In the genomic region with DNA sequence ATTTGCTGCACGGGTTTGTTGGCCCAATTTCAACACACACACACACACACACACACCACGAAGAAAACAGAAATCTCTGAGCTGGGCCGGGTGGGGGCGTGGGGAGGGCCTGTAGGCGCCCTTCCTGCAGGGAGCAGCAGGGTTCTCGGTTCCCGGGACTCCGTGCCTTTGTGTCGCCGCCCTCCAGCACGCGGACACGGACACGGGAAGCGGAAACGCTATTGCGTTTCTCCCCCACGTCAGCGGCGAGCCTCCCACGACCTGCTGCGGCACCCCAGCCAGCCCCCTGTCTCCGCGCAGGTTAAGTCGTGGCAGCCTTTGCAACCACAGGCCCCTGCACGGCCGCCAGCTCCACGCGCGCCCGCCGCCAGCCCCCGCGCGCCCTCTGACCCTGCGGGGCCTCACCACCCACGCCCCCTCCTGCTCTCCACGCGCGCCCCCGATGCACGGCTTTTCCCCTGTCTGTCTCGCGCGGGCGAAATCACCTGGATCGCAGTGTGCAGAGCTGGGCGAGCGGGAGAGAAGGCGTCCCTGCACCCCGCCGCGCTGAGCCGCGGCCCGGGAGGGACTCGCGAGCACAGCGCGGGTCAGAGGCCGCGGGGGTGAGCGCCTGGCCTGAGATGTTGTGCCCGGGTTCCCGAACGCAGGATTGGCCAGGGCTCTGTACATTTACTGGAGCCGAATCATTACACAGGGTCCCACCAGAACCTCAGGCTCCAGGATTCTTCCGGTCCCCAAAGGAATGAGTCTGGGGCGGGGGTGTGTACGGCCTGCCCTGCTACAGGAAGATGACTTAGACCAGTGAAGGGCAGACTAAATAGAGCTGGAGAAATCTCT, we compare ENCODE assay signal across 9 mouse cellular contexts. TPM values are rescaled to one million over a fixed set of nuclear protein-coding genes. Genes with fewer than 3 reads are reported as not detected.
DNase-seq lines count a peak whose midpoint lies in the region; ATAC-seq and TF ChIP-seq lines count a peak whose summit lies in the region.
"Had no signal": no experiment of that assay in that cellular context is flagged by ENCODE, and none has a peak within 500 bp of the region (broad histone marks: within the 10 kb centered on the region; RNA-seq: fewer than 3 reads in every experiment).

A gene (minus strand): TSS at position 729 of the 837 bp plus-strand sequence.

- peaks cover 14% of the 10 kb centered on the region; the same call in 1 of the 2 replicates for H3K4me1 ChIP-seq in embryonic facial prominence, embryonic 15.5 days
- peaks cover 16% of the 10 kb centered on the region for H3K4me1 ChIP-seq in heart, embryonic 13.5 days
- H3K4me1 ChIP-seq in kidney, embryonic 15.5 days = peaks cover 35% of the 10 kb centered on the region
- H3K4me1 ChIP-seq in liver, embryonic 11.5 days (replicated peaks; ENCODE audit: control insufficient read depth, insufficient read depth, low read length) = peaks cover 4% of the 10 kb centered on the region; the same call in 1 of the 2 replicates
- H3K4me1 ChIP-seq in midbrain, postnatal 0 days (ENCODE audit: insufficient read depth, low read length) = peaks cover 4% of the 10 kb centered on the region; the same call in 1 of the 2 replicates

- WGBS in embryonic facial prominence, embryonic 15.5 days = under 1% methylated on average over 65 of the region's 70 CpGs
- WGBS in heart, embryonic 13.5 days = under 1% methylated on average over 70 of the region's 70 CpGs
- under 1% methylated on average over 69 of the region's 70 CpGs for WGBS in kidney, embryonic 15.5 days
- WGBS in liver, embryonic 11.5 days = under 1% methylated on average over 70 of the region's 70 CpGs
- WGBS in midbrain, postnatal 0 days = under 1% methylated on average over 59 of the region's 70 CpGs

- ATAC-seq in embryonic facial prominence, embryonic 15.5 days (ENCODE audit: insufficient number of reproducible peaks, low FRiP score, low TSS enrichment, low read depth) = peak; percentile 78; the same call in 1 of the 2 replicates
- ATAC-seq in heart, embryonic 13.5 days (ENCODE audit: extremely low read depth, insufficient number of reproducible peaks, low FRiP score, low TSS enrichment) = peak; percentile 47; the same call in 1 of the 2 replicates
- peak; percentile 89 for ATAC-seq in kidney, embryonic 15.5 days (replicated peaks; ENCODE audit: low FRiP score)
- peak; percentile 76 for ATAC-seq in liver, embryonic 11.5 days (replicated peaks; ENCODE audit: low FRiP score)
- ATAC-seq in midbrain, postnatal 0 days (ENCODE audit: low FRiP score) = peak; percentile 88

- peak within 1 kb of the TSS; percentile 70 for H3K4me3 ChIP-seq in embryonic facial prominence, embryonic 15.5 days (replicated peaks)
- peak within 1 kb of the TSS; percentile 81 for H3K4me3 ChIP-seq in heart, embryonic 13.5 days
- peak within 1 kb of the TSS; percentile 74 for H3K4me3 ChIP-seq in kidney, embryonic 15.5 days (replicated peaks)
- peak within 1 kb of the TSS; percentile 76 for H3K4me3 ChIP-seq in liver, embryonic 11.5 days (ENCODE audit: low read depth, low read length)
- H3K4me3 ChIP-seq in midbrain, postnatal 0 days (ENCODE audit: low read depth, low read length) = peak within 1 kb of the TSS; percentile 64

- peak within 1 kb of the TSS; percentile 88 for H3K9ac ChIP-seq in embryonic facial prominence, embryonic 15.5 days
- H3K9ac ChIP-seq in heart, embryonic 13.5 days = peak within 1 kb of the TSS; percentile 98
- H3K9ac ChIP-seq in kidney, embryonic 15.5 days = peak within 1 kb of the TSS; percentile 86
- H3K9ac ChIP-seq in liver, embryonic 11.5 days (ENCODE audit: low read depth, low read length) = peak within 1 kb of the TSS; percentile 90
- H3K9ac ChIP-seq in midbrain, postnatal 0 days (replicated peaks; ENCODE audit: low read length, poor library complexity, severe bottlenecking) = peak within 1 kb of the TSS; percentile 99

- H3K36me3 ChIP-seq in embryonic facial prominence, embryonic 15.5 days = no peaks in the 10 kb centered on the region
- no peaks in the 10 kb centered on the region for H3K36me3 ChIP-seq in heart, embryonic 13.5 days
- no peaks in the 10 kb centered on the region for H3K36me3 ChIP-seq in kidney, embryonic 15.5 days
- no peaks in the 10 kb centered on the region for H3K36me3 ChIP-seq in liver, embryonic 11.5 days (ENCODE audit: control insufficient read depth, insufficient read depth, low read length)
- H3K36me3 ChIP-seq in midbrain, postnatal 0 days (ENCODE audit: insufficient read depth, low read length) = no peaks in the 10 kb centered on the region
- H3K36me3 ChIP-seq: G1E had no signal

- no peak for TF ChIP-seq CTCF in midbrain, postnatal 0 days (IDR thresholded peaks at IDR 0.05)

- H3K27me3 ChIP-seq in embryonic facial prominence, embryonic 15.5 days = no peaks in the 10 kb centered on the region
- no peaks in the 10 kb centered on the region for H3K27me3 ChIP-seq in heart, embryonic 13.5 days (replicated peaks)
- H3K27me3 ChIP-seq in kidney, embryonic 15.5 days = no peaks in the 10 kb centered on the region
- H3K27me3 ChIP-seq in liver, embryonic 11.5 days (replicated peaks; ENCODE audit: control insufficient read depth, insufficient read depth, low read length) = no peaks in the 10 kb centered on the region
- no peaks in the 10 kb centered on the region for H3K27me3 ChIP-seq in midbrain, postnatal 0 days (ENCODE audit: insufficient read depth, low read length)

- no peaks in the 10 kb centered on the region for H3K9me3 ChIP-seq in embryonic facial prominence, embryonic 15.5 days (replicated peaks)
- H3K9me3 ChIP-seq in heart, embryonic 13.5 days = no peaks in the 10 kb centered on the region
- H3K9me3 ChIP-seq in kidney, embryonic 15.5 days (replicated peaks) = no peaks in the 10 kb centered on the region
- H3K9me3 ChIP-seq in liver, embryonic 11.5 days (ENCODE audit: control insufficient read depth, low read length) = no peaks in the 10 kb centered on the region
- no peaks in the 10 kb centered on the region for H3K9me3 ChIP-seq in midbrain, postnatal 0 days (ENCODE audit: low read length)

- H3K4me2 ChIP-seq in embryonic facial prominence, embryonic 15.5 days (replicated peaks) = peak within 1 kb of the TSS; percentile 91
- H3K4me2 ChIP-seq in heart, embryonic 13.5 days = peak within 1 kb of the TSS; percentile 94
- H3K4me2 ChIP-seq in kidney, embryonic 15.5 days = peak within 1 kb of the TSS; percentile 98
- H3K4me2 ChIP-seq in liver, embryonic 11.5 days = peak within 1 kb of the TSS; percentile 99
- peak within 1 kb of the TSS; percentile 95 for H3K4me2 ChIP-seq in midbrain, postnatal 0 days (ENCODE audit: low read depth, low read length, poor library complexity, severe bottlenecking)

- peak; percentile 63 for DNase-seq in 3T3-L1 (ENCODE audit: low read depth, low spot score)
- peak; percentile 79 to 87 for DNase-seq in adrenal gland, postnatal 36 days
- peak; percentile 65 for DNase-seq in liver, embryonic 11.5 days (ENCODE audit: low spot score)
- peak; percentile 62 for DNase-seq in midbrain, postnatal 0 days (ENCODE audit: low spot score)
- DNase-seq in spleen, postnatal 36 days (ENCODE audit: low spot score in 2 of 2) = peak; percentile 75 to 81

- peak within 1 kb of the TSS; percentile 96 for H3K27ac ChIP-seq in embryonic facial prominence, embryonic 15.5 days (replicated peaks)
- peak within 1 kb of the TSS; percentile 97 for H3K27ac ChIP-seq in heart, embryonic 13.5 days (replicated peaks)
- H3K27ac ChIP-seq in kidney, embryonic 15.5 days = peak within 1 kb of the TSS; percentile 95
- H3K27ac ChIP-seq in liver, embryonic 11.5 days (ENCODE audit: low read depth, low read length) = peak within 1 kb of the TSS; percentile 82
- H3K27ac ChIP-seq in midbrain, postnatal 0 days (ENCODE audit: low read depth, low read length) = peak within 1 kb of the TSS; percentile 96

RNA-seq across cellular contexts. Expression of the gene that starts here (rescaled TPM):
- 1 to 10 TPM; 2.9 to 8.5 TPM for total RNA-seq in adrenal gland, postnatal 36 days (2021)
- 9.5 and 9.6 TPM in 2 replicates for polyA plus RNA-seq in embryonic facial prominence, embryonic 15.5 days (2015; fragmentation: Nextera tagmentation; extraction: Ambion mirVana)
- 6.3 and 6.4 TPM in 2 replicates for polyA plus RNA-seq in heart, embryonic 13.5 days (2015; fragmentation: Nextera tagmentation; extraction: Ambion mirVana)
- 13.7 and 15.4 TPM in 2 replicates for polyA plus RNA-seq in kidney, embryonic 15.5 days (2015; fragmentation: Nextera tagmentation; extraction: Ambion mirVana)
- 3.8 and 4.3 TPM in 2 replicates for polyA plus RNA-seq in liver, embryonic 11.5 days (2014; fragmentation: Nextera tagmentation; extraction: Ambion mirVana)
- total RNA-seq in midbrain, postnatal 0 days (2014; rRNA removed) = 3.4 and 4.2 TPM in 2 replicates
- 2.5 TPM in 2 replicates for polyA plus RNA-seq in midbrain, postnatal 0 days (2015; fragmentation: Nextera tagmentation; extraction: Ambion mirVana)
- polyA plus RNA-seq: G1E had no signal

Comparison
In these comparisons a context has a peak if more than half of its experiments do, and no peak if none do; other contexts are left out.
1. Peak in every context shown above with its lines: DNase-seq, ATAC-seq, H3K4me3 ChIP-seq and H3K27ac ChIP-seq.